Mouse (Mus musculus) right cerebral cortex, postnatal 10 days (tissue): ENCODE measurements at regions not wholly inside any gene's neighbourhood (a gene's known extent, or its start where the extent isn't known, plus 50 kb on each side); places are given as distances from the start of the nearest gene placed in this dataset.

Experiments
- DNase-seq, 2 experiments: peaks; one replicate each; pipeline ENCODE4 v3.0.0; 2021; ENCODE audit warnings: low spot score in 2 of 2

DNA sequence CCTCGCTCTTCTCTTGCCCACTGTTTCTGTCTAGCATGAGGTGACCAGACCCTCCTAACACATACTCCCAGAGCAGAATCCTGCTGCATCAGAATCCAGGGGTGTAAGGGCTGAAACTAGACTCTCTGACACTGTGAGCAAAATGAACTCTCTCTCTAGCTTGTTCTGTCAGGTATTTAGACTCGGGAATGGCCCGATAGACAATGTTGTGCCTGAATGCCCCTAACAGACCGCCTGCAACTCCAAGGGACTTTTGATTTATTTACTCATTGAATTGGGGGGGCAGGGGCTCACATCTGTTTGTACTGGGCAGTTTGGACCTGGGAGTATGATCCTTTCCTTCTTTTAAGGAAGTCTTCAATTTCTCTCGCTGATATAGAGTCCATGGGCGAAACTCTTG lies 469.3 kb upstream of the Trpc7 start:
- DNase-seq, result no peak

DNA sequence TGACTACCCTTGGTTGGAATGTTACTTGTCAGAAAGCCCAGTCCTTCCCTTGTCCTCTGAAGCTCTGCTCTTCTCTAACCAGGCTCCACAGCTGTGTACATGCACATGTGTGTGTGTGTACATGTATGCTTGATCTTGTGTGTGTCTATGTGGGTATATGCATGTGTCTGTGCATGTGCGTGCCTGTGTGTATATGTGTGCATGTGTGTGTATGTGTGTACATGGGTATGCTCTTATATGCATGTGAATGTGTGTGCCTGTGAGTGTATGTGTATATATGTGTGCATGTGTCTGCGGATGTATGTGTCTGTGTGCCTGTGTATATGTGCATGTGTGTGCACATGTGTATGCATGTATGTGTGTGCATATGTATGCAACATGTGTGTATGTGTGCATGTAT lies 468.6 kb upstream of the Trpc7 start:
- no peak for DNase-seq

GRCm38 (mm10) chr13:57362563-57362962 lies 466.8 kb upstream of the Trpc7 start:
- DNase-seq, result no peak

DNA sequence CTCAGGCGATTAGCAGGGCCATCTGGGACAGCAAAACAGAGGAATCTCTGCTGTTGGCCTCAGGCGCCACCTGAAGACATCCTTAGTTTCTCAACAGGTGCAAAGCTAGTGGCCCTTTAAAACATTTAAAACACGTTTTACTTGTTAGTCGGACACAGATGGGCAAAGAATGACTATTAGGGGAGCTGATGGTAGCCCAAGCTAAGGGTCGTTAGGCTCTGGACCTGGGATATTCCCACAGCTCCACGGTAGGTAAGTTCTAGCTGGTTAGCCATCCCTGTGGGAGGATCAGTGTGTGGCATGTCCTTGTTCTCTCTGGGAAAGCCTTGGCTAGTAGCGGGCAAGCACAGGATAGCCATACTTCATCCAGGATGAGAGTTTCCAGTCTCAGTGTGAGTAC lies 465.5 kb upstream of the Trpc7 start:
- DNase-seq, result peak in 1 of 2 experiments; percentile 6

- DNase-seq, result no peak
These were observed 458.8 kb upstream of the Trpc7 start for GRCm38 (mm10) chr13:57354606-57355005.

GRCm38 (mm10) chr13:57353976-57354375 lies 458.2 kb upstream of the Trpc7 start:
- DNase-seq, result no peak

GRCm38 (mm10) chr13:57350828-57351227 lies 455.0 kb upstream of the Trpc7 start:
- DNase-seq, result no peak

DNA sequence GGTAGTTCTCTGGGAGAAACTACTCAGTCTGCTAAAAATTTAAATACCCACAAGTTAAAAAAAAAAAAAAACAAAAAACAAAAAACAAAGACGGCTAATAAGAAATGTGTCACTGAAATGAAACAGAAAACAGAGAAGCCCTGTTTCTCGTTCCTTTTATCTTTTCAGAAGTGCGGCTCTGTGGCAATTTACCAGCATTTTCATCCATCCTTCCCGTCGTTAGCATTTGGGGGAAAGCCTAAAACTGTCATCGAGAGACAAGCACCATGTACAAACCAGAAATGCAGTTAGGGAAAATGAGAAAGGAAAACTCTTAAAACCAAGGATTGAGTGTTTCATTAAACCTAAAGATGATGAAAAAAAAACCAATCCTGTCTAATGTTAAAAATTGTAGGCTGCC lies 442.9 kb upstream of the Trpc7 start:
- no peak for DNase-seq

DNA sequence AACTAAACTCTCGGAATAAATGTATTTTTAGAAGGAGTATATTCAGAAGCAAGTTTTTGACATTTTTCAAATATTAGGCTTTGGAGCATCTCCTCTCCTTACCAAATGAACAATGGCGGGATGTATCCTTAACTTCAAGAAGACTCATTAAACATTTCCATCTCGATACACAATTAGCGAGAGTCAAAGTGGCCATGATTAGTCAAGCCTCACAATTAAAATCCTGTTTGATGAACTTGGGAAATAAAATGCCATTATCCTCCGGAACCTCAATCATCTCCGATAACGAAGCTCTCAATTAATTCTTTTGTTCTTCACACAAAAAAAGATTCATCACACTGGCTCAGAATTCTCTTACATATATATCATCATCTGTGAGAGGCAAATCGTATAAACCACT lies 440.8 kb upstream of the Trpc7 start:
- DNase-seq, result no peak

DNA sequence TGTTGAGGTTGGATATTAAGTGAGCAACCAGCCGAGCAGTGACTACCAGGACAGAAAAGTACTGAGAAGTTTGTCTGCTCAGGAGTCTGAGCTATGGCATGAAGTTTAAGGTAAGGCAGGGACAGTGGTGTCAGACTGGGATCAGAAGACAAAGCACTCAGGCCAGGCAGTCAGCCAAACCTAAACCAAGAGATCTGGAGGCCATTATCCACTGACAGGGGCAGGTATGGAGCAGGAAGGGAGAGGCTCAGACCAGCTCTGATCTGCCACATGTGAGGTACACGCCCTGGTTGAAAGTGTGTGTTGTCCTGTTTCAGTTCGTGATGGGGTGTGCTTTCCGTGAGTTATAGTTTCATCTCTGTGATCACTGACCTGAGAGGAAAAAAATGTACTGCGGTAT lies 437.2 kb upstream of the Trpc7 start:
- no peak for DNase-seq

DNA sequence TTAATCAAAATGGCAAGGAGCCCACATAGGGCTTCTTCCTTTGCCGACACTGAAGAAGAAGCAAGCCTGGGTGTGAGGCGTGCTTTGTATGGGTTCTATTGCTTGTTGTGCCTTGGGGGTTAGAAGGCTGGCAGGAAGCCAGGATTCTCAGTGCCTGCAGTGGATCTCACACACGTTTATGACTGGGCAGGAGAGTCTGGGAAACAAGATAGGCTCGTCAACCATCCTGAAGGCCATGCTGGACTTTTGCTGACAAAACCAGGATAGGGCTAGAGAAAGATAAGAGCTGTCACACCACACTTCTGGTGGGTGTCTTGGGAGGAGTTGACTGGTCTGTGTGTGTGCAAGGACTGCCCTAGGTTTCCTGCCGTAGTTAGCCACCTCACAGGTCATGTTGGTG lies 436.1 kb upstream of the Trpc7 start:
- no peak for DNase-seq

DNA sequence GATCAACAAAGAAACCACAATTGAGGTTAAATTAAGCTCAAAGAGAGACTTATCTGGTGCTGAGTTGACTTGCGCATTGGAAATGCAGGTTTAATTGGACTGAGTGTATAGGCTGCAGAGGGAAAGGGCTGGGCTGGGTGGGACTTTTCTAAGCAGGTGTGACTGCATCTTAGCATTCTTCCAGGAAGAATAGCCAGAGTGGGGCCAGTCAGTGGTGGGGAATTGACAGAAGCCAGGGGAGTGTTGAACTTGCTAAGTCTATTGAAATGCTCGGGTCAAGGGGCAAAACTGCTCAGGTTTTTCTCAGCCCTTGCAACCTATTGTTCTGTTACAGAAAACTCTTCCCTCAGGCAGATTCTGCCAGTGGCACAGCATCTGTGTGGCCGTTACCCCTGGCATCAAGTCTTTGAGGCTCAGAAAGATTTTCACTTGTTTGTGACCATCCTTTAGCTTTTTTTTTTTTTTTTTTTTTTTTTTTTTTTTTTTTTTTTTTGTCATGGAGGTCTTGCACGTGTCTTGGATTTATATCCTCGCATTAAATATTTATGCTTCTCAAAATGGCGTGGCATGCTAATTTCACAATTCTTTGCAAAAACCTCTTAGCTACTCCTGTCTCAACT lies 429.6 kb upstream of the Trpc7 start:
- DNase-seq, result no peak

GRCm38 (mm10) chr13:57316211-57317005 lies 420.6 kb upstream of the Trpc7 start:
- no peak for DNase-seq

GRCm38 (mm10) chr13:57314512-57314911 lies 418.7 kb upstream of the Trpc7 start:
- DNase-seq, result no peak

GRCm38 (mm10) chr13:57313731-57314130 lies 417.9 kb upstream of the Trpc7 start:
- peak in 1 of 2 experiments; percentile 5 for DNase-seq

DNA sequence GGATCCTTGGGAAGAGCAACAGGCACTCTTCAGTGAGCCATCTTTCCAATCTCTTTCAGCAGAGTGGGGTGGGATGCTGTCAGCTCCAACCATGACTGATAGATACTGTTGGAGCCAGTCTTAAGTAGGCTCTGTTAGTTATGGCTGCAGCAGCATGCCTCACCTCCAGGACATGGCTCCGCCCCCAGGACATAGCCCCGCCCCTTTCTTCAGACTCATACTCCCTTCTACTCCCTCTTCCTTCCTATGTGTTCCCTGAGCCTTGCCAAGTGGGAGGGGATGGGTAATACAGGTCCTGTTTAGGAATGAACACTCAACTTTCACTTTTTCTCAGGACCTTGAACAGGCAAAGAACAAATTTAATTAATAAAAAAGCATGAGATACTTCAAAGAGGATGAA lies 415.4 kb upstream of the Trpc7 start:
- no peak for DNase-seq

DNA sequence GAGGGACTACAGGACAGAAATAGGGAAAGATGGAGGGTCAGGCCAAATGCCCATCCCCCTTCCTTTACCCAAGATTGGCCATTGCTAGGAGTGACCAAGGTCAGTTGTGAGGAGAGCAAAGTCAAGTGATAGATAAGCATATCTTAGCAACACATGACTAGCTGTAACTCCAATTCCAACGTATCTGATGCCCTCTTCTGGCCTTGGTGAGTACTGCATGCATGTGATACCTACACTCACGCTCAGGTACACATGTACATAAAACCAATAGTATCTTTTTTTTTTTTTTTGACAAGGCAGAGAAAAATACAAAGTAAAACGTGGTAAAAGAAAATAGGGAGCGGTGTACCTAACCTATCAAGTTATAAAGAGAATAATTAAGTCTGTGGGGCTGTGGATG lies 413.8 kb upstream of the Trpc7 start:
- DNase-seq, result no peak

DNA sequence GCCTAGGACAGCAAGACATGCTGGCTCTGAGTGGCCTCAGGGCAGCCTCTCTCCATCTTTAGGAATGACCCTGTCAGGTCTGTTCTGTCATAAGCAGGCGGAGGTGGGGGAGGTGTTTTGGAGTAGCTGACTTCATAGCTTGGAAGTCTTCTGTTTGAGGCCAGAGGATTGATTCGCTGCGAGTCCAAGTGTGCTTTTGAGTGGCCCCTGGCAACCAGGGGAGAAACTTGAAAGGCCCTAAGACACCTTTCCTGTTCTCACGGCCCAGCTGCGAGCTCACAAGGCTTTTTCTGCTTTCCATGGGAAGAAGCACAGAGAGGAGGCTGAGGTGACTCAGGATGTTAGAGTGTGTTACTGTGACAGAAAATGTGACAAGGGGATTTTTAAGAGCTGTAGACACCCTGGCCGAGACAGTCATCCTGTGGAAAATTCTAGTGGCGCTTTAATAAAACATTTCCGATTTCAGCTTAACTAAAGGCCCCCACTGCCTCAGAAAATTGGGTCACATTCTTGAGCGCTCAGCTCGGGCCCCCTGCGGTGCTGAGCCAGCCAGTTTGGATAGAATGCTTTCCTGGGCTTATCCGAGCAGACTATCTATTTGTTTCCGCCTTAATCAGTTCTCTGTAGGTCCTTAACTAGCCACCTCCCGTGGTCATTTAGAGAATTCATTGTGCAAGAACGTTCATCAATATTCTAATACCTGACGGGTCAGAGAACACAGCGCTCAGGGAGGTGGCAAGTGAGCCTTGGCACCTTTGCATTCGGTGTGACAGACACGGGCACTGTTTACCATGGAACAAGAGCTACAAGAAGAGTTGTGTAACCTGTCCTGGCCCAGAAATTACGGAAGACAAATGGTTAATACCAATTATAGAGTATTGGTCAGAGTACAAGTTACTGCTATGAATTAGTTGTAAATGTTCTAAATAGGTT lies 412.4 kb upstream of the Trpc7 start:
- no peak for DNase-seq

GRCm38 (mm10) chr13:57305586-57305985 lies 409.8 kb upstream of the Trpc7 start:
- DNase-seq, result no peak

GRCm38 (mm10) chr13:57303805-57304204 lies 408.0 kb upstream of the Trpc7 start:
- DNase-seq, result no peak

GRCm38 (mm10) chr13:57291737-57292490 lies 396.1 kb upstream of the Trpc7 start:
- DNase-seq, result no peak

GRCm38 (mm10) chr13:57286168-57286567 lies 390.4 kb upstream of the Trpc7 start:
- DNase-seq, result no peak
